Mouse (Mus musculus): ENCODE measurements around the gene Pum1. TPM values are rescaled to one million over a fixed set of nuclear protein-coding genes. Genes with fewer than 3 reads are reported as not detected.

Pum1 gene
- polyA plus RNA-seq, 1 experiment = 28.2 TPM

DNA sequence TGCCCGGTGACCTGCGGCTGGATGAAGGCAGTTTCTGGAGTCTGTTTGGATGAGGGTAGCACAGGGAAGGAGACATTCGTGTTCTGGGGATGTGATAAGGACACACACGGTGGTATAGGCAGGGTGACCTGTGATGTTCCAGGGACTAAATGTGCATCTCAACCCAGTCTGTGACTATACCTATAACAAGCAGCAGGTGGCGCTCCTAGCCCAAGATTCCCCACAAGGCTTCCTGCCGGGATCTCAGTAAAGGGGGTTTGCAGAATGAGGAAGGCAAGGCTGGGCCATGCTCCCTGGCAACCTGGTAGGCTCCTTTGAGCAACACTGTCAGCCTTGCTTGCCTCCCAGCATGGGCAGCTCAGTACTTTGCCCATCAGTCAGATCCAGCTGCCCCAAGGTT is 127.1 kb downstream of the Pum1 start:
- peaks cover 5% of the 10 kb centered on the region for H3K27me3 ChIP-seq (ENCODE audit: control insufficient read depth, insufficient read depth, insufficient read length)
- H3K79me2 ChIP-seq (ENCODE audit: control insufficient read depth, insufficient read depth) = no peaks in the 10 kb centered on the region
- H3K4me3 ChIP-seq = no peak overlapping the region
- H3K4me2 ChIP-seq (ENCODE audit: low read depth) = no peak overlapping the region
- H3K36me3 ChIP-seq (ENCODE audit: control insufficient read depth, insufficient read depth) = no peaks in the 10 kb centered on the region
- no peak overlapping the region for H3ac ChIP-seq (ENCODE audit: control insufficient read depth, insufficient read length)
- TF ChIP-seq E2F4 (IDR thresholded peaks at IDR 0.05; ENCODE audit: insufficient read depth) (no peak), TCF12 (IDR thresholded peaks at IDR 0.05; ENCODE audit: insufficient read depth, poor library complexity, severe bottlenecking) (no peak), MYOG (IDR thresholded peaks at IDR 0.05; ENCODE audit: control insufficient read depth in 1 of 3, insufficient read depth in 1 of 3, insufficient read length in 2 of 3, low read depth in 2 of 3) (no peak), CEBPB (IDR thresholded peaks at IDR 0.05; ENCODE audit: insufficient read depth, poor library complexity, severe bottlenecking) (no peak), TCF3 (IDR thresholded peaks at IDR 0.05; ENCODE audit: insufficient read length, low read depth) (no peak), POLR2AphosphoS2 (IDR thresholded peaks at IDR 0.05; ENCODE audit: insufficient read length, low read depth) (no peak), REST (IDR thresholded peaks at IDR 0.05; ENCODE audit: insufficient read depth, insufficient read length) (no peak), MYOD1 (IDR thresholded peaks at IDR 0.05; ENCODE audit: control insufficient read depth in 1 of 3, insufficient read length in 2 of 3, low read depth in 2 of 3) (no peak), USF1 (IDR thresholded peaks at IDR 0.05; ENCODE audit: low read depth) (no peak), POLR2A (IDR thresholded peaks at IDR 0.05; ENCODE audit: insufficient read length, low read depth) (no peak)

DNA sequence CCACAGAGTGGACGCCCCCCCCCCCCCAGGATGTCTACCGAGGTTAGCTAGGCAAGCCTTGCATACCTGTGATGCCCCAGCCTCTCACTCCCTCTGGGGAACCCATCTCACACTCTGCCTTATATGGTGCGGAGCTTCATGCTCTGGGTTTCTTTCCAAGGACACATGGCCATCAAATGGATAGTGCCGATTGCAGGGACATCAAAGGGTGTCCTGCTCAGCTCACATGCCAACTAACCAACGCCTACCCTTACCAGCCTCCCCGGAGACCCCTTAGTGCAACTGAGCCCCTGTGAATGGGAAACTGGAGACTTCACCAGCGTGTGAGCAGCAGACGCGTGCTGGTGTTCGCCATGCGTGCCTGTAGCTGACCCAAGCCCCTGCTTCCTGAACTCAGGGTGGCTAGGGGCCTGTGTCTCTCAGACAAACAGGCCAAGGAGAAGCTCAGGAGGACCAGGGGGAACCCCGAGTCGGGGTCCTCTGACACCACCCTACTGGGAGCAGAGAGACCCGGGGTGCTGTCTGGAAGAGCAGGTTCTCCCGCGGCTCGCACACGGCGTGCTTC is 128.8 kb downstream of the Pum1 start:
- TF ChIP-seq POLR2AphosphoS2 (IDR thresholded peaks at IDR 0.05; ENCODE audit: insufficient read length, low read depth) (no peak), CEBPB (IDR thresholded peaks at IDR 0.05; ENCODE audit: insufficient read depth, poor library complexity, severe bottlenecking) (no peak), POLR2A (IDR thresholded peaks at IDR 0.05; ENCODE audit: insufficient read length, low read depth) (no peak), E2F4 (IDR thresholded peaks at IDR 0.05; ENCODE audit: insufficient read depth) (no peak), SRF (IDR thresholded peaks at IDR 0.05; ENCODE audit: control insufficient read depth, insufficient read length, low read depth) (no peak), MYOD1 (IDR thresholded peaks at IDR 0.05; ENCODE audit: control insufficient read depth in 1 of 3, insufficient read length in 2 of 3, low read depth in 2 of 3) (no peak), REST (IDR thresholded peaks at IDR 0.05; ENCODE audit: insufficient read depth, insufficient read length) (no peak), MYOG (IDR thresholded peaks at IDR 0.05; ENCODE audit: control insufficient read depth in 1 of 3, insufficient read depth in 1 of 3, insufficient read length in 2 of 3, low read depth in 2 of 3) (no peak), MAX (IDR thresholded peaks at IDR 0.05; ENCODE audit: low read depth) (no peak)
- H3K79me2 ChIP-seq (ENCODE audit: control insufficient read depth, insufficient read depth) = no peaks in the 10 kb centered on the region
- H3K4me3 ChIP-seq = peak overlapping the region; percentile 12
- peak overlapping the region; percentile 26 for H3ac ChIP-seq (ENCODE audit: control insufficient read depth, insufficient read length)
- H3K4me2 ChIP-seq (ENCODE audit: low read depth) = peak overlapping the region; percentile 48
- H3K27me3 ChIP-seq (ENCODE audit: control insufficient read depth, insufficient read depth, insufficient read length) = peaks cover 5% of the 10 kb centered on the region
- H3K36me3 ChIP-seq (ENCODE audit: control insufficient read depth, insufficient read depth) = no peaks in the 10 kb centered on the region

GRCm38 (mm10) chr4:130792376-130793179 is 129.5 kb downstream of the Pum1 start, which contains the start of gene Sdc3:
Sdc3 (plus strand) TSS chr4:130792537.
- TF ChIP-seq TCF3 (IDR thresholded peaks at IDR 0.05; ENCODE audit: insufficient read length, low read depth) (no peak), POLR2A (IDR thresholded peaks at IDR 0.05; ENCODE audit: insufficient read length, low read depth) (peak; percentile 58)
- Histone ChIP-seq H3ac (ENCODE audit: control insufficient read depth, insufficient read length) (peak within 1 kb of the TSS; percentile 26), H3K79me2 (ENCODE audit: control insufficient read depth, insufficient read depth) (no peaks in the 10 kb centered on the region), H3K4me2 (ENCODE audit: low read depth) (peak within 1 kb of the TSS; percentile 75), H3K4me3 (peak within 1 kb of the TSS; percentile 12), H3K27me3 (ENCODE audit: control insufficient read depth, insufficient read depth, insufficient read length) (peaks cover 5% of the 10 kb centered on the region), H3K36me3 (ENCODE audit: control insufficient read depth, insufficient read depth) (no peaks in the 10 kb centered on the region)

- H3ac ChIP-seq (ENCODE audit: control insufficient read depth, insufficient read length) = peak overlapping the region; percentile 26
- peak overlapping the region; percentile 75 for H3K4me2 ChIP-seq (ENCODE audit: low read depth)
- no peaks in the 10 kb centered on the region for H3K36me3 ChIP-seq (ENCODE audit: control insufficient read depth, insufficient read depth)
- TF ChIP-seq MYOG (IDR thresholded peaks at IDR 0.05; ENCODE audit: control insufficient read depth in 1 of 3, insufficient read depth in 1 of 3, insufficient read length in 2 of 3, low read depth in 2 of 3) (no peak), REST (IDR thresholded peaks at IDR 0.05; ENCODE audit: insufficient read depth, insufficient read length) (no peak), MYOD1 (IDR thresholded peaks at IDR 0.05; ENCODE audit: control insufficient read depth in 1 of 3, insufficient read length in 2 of 3, low read depth in 2 of 3) (no peak), USF1 (IDR thresholded peaks at IDR 0.05; ENCODE audit: low read depth) (no peak), CEBPB (IDR thresholded peaks at IDR 0.05; ENCODE audit: insufficient read depth, poor library complexity, severe bottlenecking) (no peak), E2F4 (IDR thresholded peaks at IDR 0.05; ENCODE audit: insufficient read depth) (no peak), TCF3 (IDR thresholded peaks at IDR 0.05; ENCODE audit: insufficient read length, low read depth) (no peak), TCF12 (IDR thresholded peaks at IDR 0.05; ENCODE audit: insufficient read depth, poor library complexity, severe bottlenecking) (no peak), POLR2AphosphoS2 (IDR thresholded peaks at IDR 0.05; ENCODE audit: insufficient read length, low read depth) (no peak), POLR2A (IDR thresholded peaks at IDR 0.05; ENCODE audit: insufficient read length, low read depth) (no peak), MAX (IDR thresholded peaks at IDR 0.05; ENCODE audit: low read depth) (no peak), SRF (IDR thresholded peaks at IDR 0.05; ENCODE audit: control insufficient read depth, insufficient read length, low read depth) (no peak)
- no peaks in the 10 kb centered on the region for H3K79me2 ChIP-seq (ENCODE audit: control insufficient read depth, insufficient read depth)
- H3K27me3 ChIP-seq (ENCODE audit: control insufficient read depth, insufficient read depth, insufficient read length) = peaks cover 5% of the 10 kb centered on the region
- H3K4me3 ChIP-seq = peak overlapping the region; percentile 12
These were observed 130.0 kb downstream of the Pum1 start for GRCm38 (mm10) chr4:130793180-130793501.

DNA sequence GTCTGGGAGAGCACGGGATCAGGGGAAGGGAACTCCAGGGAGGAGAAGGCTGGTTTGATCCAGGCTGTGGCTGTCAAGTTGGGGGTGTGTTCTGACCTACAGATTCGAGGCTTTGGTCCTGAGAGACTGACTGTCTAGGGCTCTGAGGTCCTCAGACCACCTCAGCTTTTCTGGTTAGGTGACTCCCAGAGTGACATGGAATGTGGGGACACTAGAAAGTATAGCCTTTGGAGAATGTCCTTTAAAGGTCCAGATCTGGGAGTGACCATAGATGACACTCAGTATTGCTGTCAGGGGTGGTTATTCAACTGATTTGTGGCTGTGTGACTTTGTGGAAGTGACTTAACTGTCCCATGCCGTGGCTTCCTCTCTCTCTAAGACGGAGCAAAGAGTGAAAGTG is 131.7 kb downstream of the Pum1 start:
- H3K27me3 ChIP-seq (ENCODE audit: control insufficient read depth, insufficient read depth, insufficient read length) = peaks cover 5% of the 10 kb centered on the region
- H3ac ChIP-seq (ENCODE audit: control insufficient read depth, insufficient read length) = no peak overlapping the region
- H3K4me3 ChIP-seq = no peak overlapping the region
- no peaks in the 10 kb centered on the region for H3K79me2 ChIP-seq (ENCODE audit: control insufficient read depth, insufficient read depth)
- TF ChIP-seq REST (IDR thresholded peaks at IDR 0.05; ENCODE audit: insufficient read depth, insufficient read length) = no peak
- no peak for TF ChIP-seq MAX (IDR thresholded peaks at IDR 0.05; ENCODE audit: low read depth)
- no peak for TF ChIP-seq SRF (IDR thresholded peaks at IDR 0.05; ENCODE audit: control insufficient read depth, insufficient read length, low read depth)
- no peak for TF ChIP-seq POLR2AphosphoS2 (IDR thresholded peaks at IDR 0.05; ENCODE audit: insufficient read length, low read depth)
- TF ChIP-seq CEBPB (IDR thresholded peaks at IDR 0.05; ENCODE audit: insufficient read depth, poor library complexity, severe bottlenecking) = no peak
- TF ChIP-seq USF1 (IDR thresholded peaks at IDR 0.05; ENCODE audit: low read depth) = no peak
- no peak for TF ChIP-seq TCF3 (IDR thresholded peaks at IDR 0.05; ENCODE audit: insufficient read length, low read depth)
- no peak for TF ChIP-seq POLR2A (IDR thresholded peaks at IDR 0.05; ENCODE audit: insufficient read length, low read depth)
- no peaks in the 10 kb centered on the region for H3K36me3 ChIP-seq (ENCODE audit: control insufficient read depth, insufficient read depth)
- no peak overlapping the region for H3K4me2 ChIP-seq (ENCODE audit: low read depth)
